Mouse (Mus musculus) liver, embryonic 14.5 days (tissue): ENCODE data around the gene Dok1.

ENCODE experiments used
- CTCF ChIP-seq: IDR thresholded peaks from 2 replicates; pipeline ENCODE4 v1.5.1; 2016; ENCODE audit warnings: antibody characterized with exemption, low read depth, control low read depth
- EP300 ChIP-seq: IDR thresholded peaks from 2 replicates; pipeline ENCODE4 v1.6.1; 2016; ENCODE audit warnings: antibody characterized with exemption, low read depth

DNA sequence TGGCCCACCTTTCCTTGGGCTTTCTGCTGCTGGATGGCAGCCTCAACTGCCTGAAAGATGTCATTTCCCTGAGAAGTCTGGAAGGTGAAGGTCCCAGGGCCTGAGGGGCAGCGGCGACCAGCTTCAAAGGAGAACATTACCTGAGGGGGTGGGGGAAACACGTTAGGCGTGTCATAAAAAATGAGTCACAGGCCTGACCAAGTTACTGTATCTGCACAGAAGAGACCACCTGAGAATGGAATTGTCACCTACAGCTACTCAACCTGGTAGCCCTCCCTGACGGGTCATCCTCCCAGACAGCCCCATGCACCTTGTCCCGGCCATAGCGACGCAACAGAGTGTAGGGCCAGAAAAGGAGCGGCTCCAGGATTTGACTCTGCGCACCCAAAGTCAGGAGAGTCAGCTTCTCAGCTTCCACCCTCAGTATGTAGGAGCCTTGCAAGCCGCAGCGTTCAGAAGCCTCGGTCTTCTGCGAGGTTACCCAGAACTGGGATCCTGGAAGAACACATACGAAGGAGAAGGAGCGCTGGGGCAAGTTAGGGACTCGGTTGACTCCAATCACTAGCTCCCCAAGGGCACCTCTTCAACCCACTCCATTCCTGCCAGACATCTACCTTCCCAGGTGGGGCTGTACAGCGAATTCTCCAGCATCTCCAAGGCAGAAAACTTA is 1.2 kb downstream of the Dok1 start:
- TF ChIP-seq CTCF, result no peak
- no peak for TF ChIP-seq EP300
